Comparison of ENCODE assay signal across 24 mouse cellular contexts in the genomic region with DNA sequence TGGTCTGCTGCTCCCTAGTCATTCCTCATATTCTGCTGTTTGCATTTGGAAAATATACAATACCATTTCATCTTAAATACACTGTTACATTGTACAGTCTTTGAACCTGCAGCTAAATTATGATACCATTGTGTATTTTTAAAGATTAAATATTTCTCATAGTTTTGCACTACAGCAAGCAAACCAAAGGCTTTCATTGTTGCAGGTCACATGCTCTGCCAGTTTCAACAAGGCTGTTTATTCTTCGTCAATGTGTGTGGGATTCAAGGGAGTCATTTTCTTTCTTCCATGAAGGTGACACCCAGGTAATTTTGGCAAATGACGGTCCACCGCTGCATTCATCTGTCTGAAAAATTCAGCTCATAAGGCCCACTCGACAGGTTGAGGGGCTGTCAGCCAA.
"Had no signal": no experiment of that assay in that cellular context is flagged by ENCODE, and none has a peak within 500 bp of the region (broad histone marks: within the 10 kb centered on the region; RNA-seq: fewer than 3 reads in every experiment).

No protein-coding gene starts in this region.

- H3K36me3 ChIP-seq: heart, embryonic 10.5 days; heart, embryonic 13.5 days; heart, embryonic 15.5 days; hindbrain, embryonic 13.5 days; hindbrain, embryonic 15.5 days; intestine, embryonic 15.5 days; limb, embryonic 10.5 days; limb, embryonic 12.5 days; liver, embryonic 13.5 days had no signal

- H3K9me3 ChIP-seq: heart, embryonic 10.5 days; heart, embryonic 13.5 days; heart, embryonic 15.5 days; hindbrain, embryonic 13.5 days; hindbrain, embryonic 15.5 days; intestine, embryonic 15.5 days; limb, embryonic 10.5 days; limb, embryonic 12.5 days; liver, embryonic 13.5 days had no signal

- DNase-seq: gastrocnemius, postnatal 14 days; gastrocnemius, postnatal 36 days; heart, adult 18-20 months; heart, postnatal 14 days; heart, postnatal 36 days; kidney, adult 11 months; kidney, adult 8-10 months; kidney, postnatal 10 days; kidney, postnatal 25 days; kidney, postnatal 4 days; liver; liver, embryonic 13.5 days had no signal

- H3K4me1 ChIP-seq: heart, embryonic 10.5 days; heart, embryonic 13.5 days; heart, embryonic 15.5 days; hindbrain, embryonic 13.5 days; hindbrain, embryonic 15.5 days; liver, embryonic 13.5 days had no signal

- ATAC-seq: hindbrain, postnatal 0 days; intestine, embryonic 15.5 days had no signal

- H3K27ac ChIP-seq: heart, embryonic 10.5 days; heart, embryonic 13.5 days; heart, embryonic 15.5 days; hindbrain, embryonic 13.5 days; hindbrain, embryonic 15.5 days; hindbrain, postnatal 0 days; intestine, embryonic 15.5 days; layer of hippocampus, adult 2 months; left cerebral cortex, adult 2 months; limb, embryonic 12.5 days; liver, embryonic 13.5 days had no signal

- H3K27me3 ChIP-seq: heart, embryonic 13.5 days; heart, embryonic 15.5 days; hindbrain, embryonic 13.5 days; hindbrain, embryonic 15.5 days; intestine, embryonic 15.5 days; limb, embryonic 12.5 days; liver, embryonic 13.5 days had no signal

- H3K9ac ChIP-seq: heart, embryonic 13.5 days; heart, embryonic 15.5 days; hindbrain, embryonic 13.5 days; hindbrain, embryonic 15.5 days; intestine, embryonic 15.5 days; limb, embryonic 12.5 days; liver, embryonic 13.5 days had no signal

- H3K4me2 ChIP-seq: heart, embryonic 13.5 days; heart, embryonic 15.5 days; hindbrain, embryonic 13.5 days; hindbrain, embryonic 15.5 days; intestine, embryonic 15.5 days; limb, embryonic 12.5 days; liver, embryonic 11.5 days; liver, embryonic 13.5 days had no signal

- H3K4me3 ChIP-seq: heart, embryonic 10.5 days; heart, embryonic 13.5 days; heart, embryonic 15.5 days; hindbrain, embryonic 13.5 days; hindbrain, embryonic 15.5 days; intestine, embryonic 15.5 days; layer of hippocampus, adult 2 months; left cerebral cortex, adult 2 months; limb, embryonic 10.5 days; limb, embryonic 12.5 days; liver, embryonic 13.5 days had no signal
